Mouse (Mus musculus) liver, embryonic 14 days (tissue): ENCODE measurements around the gene Plekha3. TPM values are rescaled to one million over a fixed set of nuclear protein-coding genes. Genes with fewer than 3 reads are reported as not detected.

ENCODE experiments used
- polyA plus RNA-seq: library from polyadenylated mRNA; depleted of rRNA; stranded (reverse); fragments of >200 nt; gene quantifications from 2 replicates; pipeline ENCODE4 v1.2.3, GENCODE M21; 2012; rRNA removed

Gene Plekha3
- polyA plus RNA-seq: 3.7 and 4.5 TPM in 2 replicates

GRCm38 (mm10) chr2:76674725-76675427 lies at the start of gene Plekha3:
Plekha3 (plus strand) TSS chr2:76675281.

GRCm38 (mm10) chr2:76647883-76648570 lies 27.1 kb upstream of the Plekha3 start, which contains the start of the genes Prkra and Pjvk:
Prkra (minus strand) TSS chr2:76648015.
Pjvk (plus strand) TSS chr2:76648476.

GRCm38 (mm10) chr2:76672966-76673392 lies 2.1 kb upstream of the Plekha3 start, which contains the start of gene Fkbp7:
Fkbp7 (minus strand) TSS chr2:76673116.

Other genes with a start within 250 kb of the Plekha3 start
- gene Prkra, start 27.3 kb upstream of the Plekha3 start, polyA plus RNA-seq: 6.5 and 6.8 TPM in 2 replicates
- 0.03 TPM in 1 of 2 replicates, not detected in the other for gene Pjvk, start 26.8 kb upstream of the Plekha3 start, polyA plus RNA-seq
- gene Fkbp7, start 2.2 kb upstream of the Plekha3 start, polyA plus RNA-seq: 3.6 and 3.9 TPM in 2 replicates